Mouse (Mus musculus) kidney, embryonic 16.5 days (tissue): Measurements from ENCODE around the gene Csnk1g2. TPM values are rescaled to one million over a fixed set of nuclear protein-coding genes. Genes with fewer than 3 reads are reported as not detected.

ENCODE experiments used
- ATAC-seq: fragments of 200-750 bp; cut with Nextera tagmentation; 2 replicates; pipeline ENCODE4 v1.8.0; 2017; ENCODE audit warnings: moderate TSS enrichment; ENCODE audit not compliant: low FRiP score, low TSS enrichment
- H3K27ac ChIP-seq: fragments of 300-500 bp; sonication (generic); 2 replicates; pipeline ENCODE4 v1.5.1; 2014; ENCODE audit warnings: low read length
- H3K27me3 ChIP-seq: fragments of 300-500 bp; sonication (generic); 2 replicates; pipeline ENCODE4 v1.6.1; 2014; ENCODE audit warnings: low read length, control low read depth, mixed read lengths; ENCODE audit not compliant: insufficient read depth
- H3K36me3 ChIP-seq: fragments of 300-500 bp; sonication (generic); 2 replicates; pipeline ENCODE4 v1.6.1; 2014; ENCODE audit warnings: low read length, control low read depth, mixed read lengths; ENCODE audit not compliant: insufficient read depth
- H3K4me1 ChIP-seq: fragments of 300-500 bp; sonication (generic); 2 replicates; pipeline ENCODE4 v1.6.1; 2014; ENCODE audit warnings: low read length, control low read depth, mixed read lengths; ENCODE audit not compliant: insufficient read depth
- H3K4me2 ChIP-seq: fragments of 300-500 bp; sonication (generic); replicated peaks from 2 replicates; pipeline ENCODE4 v1.6.1; 2014; ENCODE audit warnings: low read depth, low read length
- H3K4me3 ChIP-seq: fragments of 300-500 bp; sonication (generic); 2 replicates; pipeline ENCODE4 v1.5.1; 2014; ENCODE audit warnings: mild to moderate bottlenecking, low read length
- H3K9ac ChIP-seq: fragments of 300-500 bp; sonication (generic); replicated peaks from 2 replicates; pipeline ENCODE4 v1.6.1; 2014; ENCODE audit warnings: low read length
- H3K9me3 ChIP-seq: fragments of 300-500 bp; sonication (generic); 2 replicates; pipeline ENCODE4 v1.6.1; 2016; ENCODE audit warnings: low read length, control low read depth
- WGBS: fragments of 180-500 bp; shearing (Covaris S2); extraction: QIAGEN DNeasy Blood & Tissue Kit; methylation state at CpG from one replicate; pipeline ENCODE4 v1.1.7; 2014; 5-methylcytosine and 5-hydroxymethylcytosine counted together
- polyA plus RNA-seq: library from polyadenylated mRNA; unstranded; fragments of >200 nt; fragmentation: Nextera tagmentation; extraction: Ambion mirVana; gene quantifications from 2 replicates; pipeline ENCODE4 v1.2.1, GENCODE M21; 2015

The Csnk1g2 gene
- polyA plus RNA-seq, 1 experiment from 2014 or later, result 93.6 TPM

DNA sequence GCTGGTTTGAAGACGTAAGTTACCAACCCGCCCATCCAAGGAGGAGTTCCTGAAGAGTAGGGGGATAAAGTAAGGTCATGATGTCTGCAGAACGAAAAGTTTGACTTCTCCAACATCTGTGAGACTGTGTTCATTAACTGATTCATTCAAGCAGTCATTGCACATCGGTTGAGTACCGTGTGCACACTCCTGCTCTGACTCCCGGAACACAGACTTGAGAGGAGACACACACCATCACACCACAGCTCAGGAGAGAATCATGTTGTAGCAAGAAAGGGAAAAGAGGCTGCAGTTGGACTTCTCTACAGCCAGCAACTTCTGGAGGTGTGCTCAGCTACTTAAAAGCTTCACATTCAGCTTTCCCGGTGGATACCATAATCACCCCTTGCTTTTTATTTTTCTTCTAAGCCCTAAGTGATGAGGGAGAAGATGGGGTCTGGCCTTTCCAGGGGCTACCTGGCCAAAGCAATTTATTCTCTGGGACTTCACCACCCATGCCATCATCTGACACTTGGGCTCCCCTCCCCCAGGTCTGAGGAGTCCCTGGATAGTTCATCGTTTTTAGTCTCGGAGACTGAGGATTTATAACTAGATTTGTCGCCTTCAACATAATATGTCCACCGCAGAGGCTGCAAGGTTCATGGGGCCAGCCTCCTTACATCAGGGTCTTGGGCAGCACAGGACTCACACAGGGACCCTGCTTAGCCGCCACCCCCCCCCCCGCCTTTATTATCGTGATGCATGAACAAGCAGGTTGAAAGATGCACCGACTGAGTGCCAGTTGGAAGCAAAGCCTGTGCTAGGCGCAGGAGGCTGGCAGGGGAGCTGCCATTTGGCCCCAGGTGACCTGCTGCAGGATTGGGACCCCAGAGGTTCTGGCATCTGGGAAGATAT, 1.6 kb upstream of the Csnk1g2 start:
- Histone ChIP-seq H3K36me3 (no peaks in the 10 kb centered on the region), H3K9ac (peak overlapping the region; percentile 68), H3K4me1 (peaks cover 31% of the 10 kb centered on the region), H3K4me3 (peak overlapping the region; percentile 84), H3K9me3 (no peaks in the 10 kb centered on the region), H3K27ac (peak overlapping the region; percentile 98), H3K27me3 (no peaks in the 10 kb centered on the region), H3K4me2 (peak overlapping the region; percentile 82)
- 42% methylated on average over 16 of the region's 16 CpGs for WGBS
- no peak for ATAC-seq

DNA sequence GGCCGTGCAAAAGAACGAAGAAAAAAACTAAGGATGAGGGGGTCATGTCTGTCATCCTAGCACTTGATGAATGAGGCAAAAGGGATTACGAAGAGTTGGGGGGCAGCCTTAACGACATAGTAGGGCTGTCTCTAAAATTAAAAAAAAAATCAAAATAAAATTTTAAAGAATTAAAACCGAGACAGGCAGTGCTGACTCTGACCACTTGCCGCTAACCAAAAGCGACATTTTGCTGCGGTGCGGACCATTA, 1.0 kb upstream of the Csnk1g2 start:
- no peak for ATAC-seq
- H3K4me3 ChIP-seq, result peak overlapping the region; percentile 84
- peak overlapping the region; percentile 82 for H3K4me2 ChIP-seq
- under 1% methylated on average over 9 of the region's 9 CpGs for WGBS
- no peaks in the 10 kb centered on the region for H3K27me3 ChIP-seq
- H3K27ac ChIP-seq, result peak overlapping the region; percentile 98
- H3K36me3 ChIP-seq, result no peaks in the 10 kb centered on the region
- peaks cover 37% of the 10 kb centered on the region for H3K4me1 ChIP-seq
- no peaks in the 10 kb centered on the region for H3K9me3 ChIP-seq
- H3K9ac ChIP-seq, result peak overlapping the region; percentile 68

DNA sequence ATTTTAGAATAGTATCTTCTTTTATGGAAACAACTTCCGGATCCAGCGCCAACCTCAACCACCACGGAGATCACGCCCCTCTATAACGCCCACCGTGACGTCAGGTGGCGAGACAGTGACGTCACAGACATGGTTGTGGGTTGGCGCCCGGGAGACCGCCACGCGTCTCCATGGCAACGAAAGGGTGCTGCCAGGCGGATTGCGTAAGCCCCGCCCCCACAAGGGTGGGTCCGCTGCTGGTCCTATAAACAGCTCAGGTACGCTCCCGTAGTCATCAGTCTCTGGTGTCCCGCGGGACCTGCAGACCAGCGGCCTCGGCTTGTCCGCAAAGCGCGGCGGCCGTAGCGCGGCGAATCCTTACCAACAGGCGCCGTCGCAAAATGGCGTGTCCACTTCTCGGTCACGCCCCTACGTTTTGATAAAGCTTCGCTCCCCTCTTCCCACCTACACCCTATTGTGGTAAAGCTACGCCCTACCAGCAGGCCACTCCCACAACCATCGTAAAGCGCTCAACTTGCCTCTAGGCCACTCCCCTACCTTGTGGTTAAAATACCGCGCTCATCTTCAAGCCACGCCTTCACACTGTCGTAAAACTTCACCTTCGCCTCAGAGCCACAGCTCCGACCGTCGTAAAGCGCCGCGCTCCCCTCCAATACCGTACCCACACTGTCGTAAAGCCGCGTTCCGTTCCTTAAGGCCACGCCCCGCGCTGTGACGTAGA, 538 bp upstream of the Csnk1g2 start:
- WGBS, result under 1% methylated on average over 64 of the region's 64 CpGs
- H3K27me3 ChIP-seq, result no peaks in the 10 kb centered on the region
- H3K4me2 ChIP-seq, result peak overlapping the region; percentile 82
- peak overlapping the region; percentile 92 for H3K9ac ChIP-seq
- peak overlapping the region; percentile 84 for H3K4me3 ChIP-seq
- H3K4me1 ChIP-seq, result peaks cover 39% of the 10 kb centered on the region
- H3K36me3 ChIP-seq, result no peaks in the 10 kb centered on the region
- H3K27ac ChIP-seq, result peak overlapping the region; percentile 98
- peak; percentile 96 for ATAC-seq
- no peaks in the 10 kb centered on the region for H3K9me3 ChIP-seq

DNA sequence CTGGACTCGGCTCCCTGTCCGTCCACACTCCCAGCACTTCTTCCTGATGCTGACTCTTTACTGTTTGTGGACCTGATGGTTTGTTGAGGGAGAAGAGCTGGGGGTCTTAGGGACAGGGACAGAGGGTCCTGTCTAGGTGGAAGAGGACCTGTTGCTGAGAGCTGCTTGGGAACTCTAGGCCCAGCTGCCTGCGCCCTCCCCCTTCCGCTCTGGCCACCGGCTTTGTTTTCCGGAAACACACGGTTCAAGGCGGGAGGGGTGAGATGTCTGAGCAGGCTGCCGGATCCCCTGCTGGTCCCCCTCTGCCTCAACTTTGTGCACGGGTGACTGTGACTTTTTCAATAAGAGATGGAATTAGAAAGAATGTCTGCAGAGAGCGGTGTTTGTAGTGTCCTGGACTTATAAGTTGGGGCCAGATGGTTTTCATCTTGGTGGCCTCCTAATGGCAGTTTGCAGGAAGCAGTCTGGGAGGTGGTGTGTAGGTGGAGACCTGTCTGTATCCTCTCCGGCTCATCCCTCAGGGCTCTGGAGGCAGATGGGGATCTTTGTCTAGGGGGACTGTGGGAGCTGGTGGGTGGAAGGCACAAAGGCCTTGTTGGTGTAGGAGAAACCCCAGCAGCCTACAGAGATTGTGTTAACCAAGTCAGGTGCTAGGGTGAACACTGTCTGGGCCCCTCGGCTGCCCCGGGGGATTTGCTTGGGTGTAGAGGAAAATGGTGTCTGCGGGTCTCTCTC, 986 bp downstream of the Csnk1g2 start:
- H3K4me1 ChIP-seq, result peaks cover 54% of the 10 kb centered on the region
- H3K9ac ChIP-seq, result peak overlapping the region; percentile 92
- 10% methylated on average over 15 of the region's 15 CpGs for WGBS
- peak overlapping the region; percentile 81 for H3K4me2 ChIP-seq
- H3K27me3 ChIP-seq, result no peaks in the 10 kb centered on the region
- H3K27ac ChIP-seq, result peak overlapping the region; percentile 92
- ATAC-seq, result no peak
- no peaks in the 10 kb centered on the region for H3K9me3 ChIP-seq
- peak overlapping the region; percentile 84 for H3K4me3 ChIP-seq
- no peaks in the 10 kb centered on the region for H3K36me3 ChIP-seq

DNA sequence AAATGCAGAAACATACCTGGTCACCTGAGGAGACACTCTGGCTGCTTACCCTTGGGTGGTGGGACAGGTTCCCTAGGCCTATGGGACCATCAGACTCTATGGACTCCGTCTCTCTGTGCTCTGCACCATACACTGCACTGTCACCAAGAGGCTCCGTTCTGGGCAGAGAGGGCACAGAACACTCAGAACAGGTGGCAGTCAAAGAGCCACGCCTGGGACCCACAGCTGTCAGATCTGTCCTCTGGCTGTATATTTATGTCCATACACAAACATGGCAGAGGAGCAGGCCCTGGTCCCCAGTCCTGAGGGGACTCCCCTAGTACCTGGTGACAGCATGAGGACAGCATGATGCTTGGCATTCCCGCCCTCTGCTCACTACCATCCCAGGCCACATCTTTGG, 3.1 kb downstream of the Csnk1g2 start:
- Histone ChIP-seq H3K36me3 (no peaks in the 10 kb centered on the region), H3K9me3 (no peaks in the 10 kb centered on the region), H3K9ac (0 out of 2 replicates have a peak overlapping the region, but pooled peaks have one; percentile 16), H3K4me2 (no peak overlapping the region), H3K4me3 (no peak overlapping the region), H3K27ac (peak overlapping the region; percentile 29; the same call in 1 of the 2 replicates), H3K27me3 (no peaks in the 10 kb centered on the region), H3K4me1 (peaks cover 61% of the 10 kb centered on the region)
- WGBS, result 81% methylated on average over 4 of the region's 4 CpGs
- ATAC-seq, result no peak

DNA sequence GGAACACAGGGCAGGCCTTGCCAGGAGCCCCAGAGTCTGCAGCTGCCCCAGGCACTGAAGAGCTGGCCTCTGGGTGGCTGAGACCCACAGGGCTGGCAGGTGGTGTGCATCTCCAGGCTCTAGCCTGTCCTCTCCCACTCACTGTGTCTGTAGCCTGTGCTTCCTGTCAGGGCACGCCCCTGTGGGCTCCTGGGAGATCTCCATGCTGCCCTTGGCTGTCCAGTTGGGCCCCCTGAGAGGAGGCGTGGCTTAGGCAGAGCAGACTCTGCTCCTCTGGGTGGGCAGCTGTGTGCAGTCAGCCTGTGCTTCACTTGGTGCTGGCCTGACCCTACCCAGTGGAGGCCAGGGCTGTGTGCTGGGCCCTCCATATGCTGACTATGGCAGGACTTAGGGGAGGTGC, 5.0 kb downstream of the Csnk1g2 start:
- Histone ChIP-seq H3K9ac (peak overlapping the region; percentile 5; the same call in 1 of the 2 replicates), H3K27me3 (no peaks in the 10 kb centered on the region), H3K36me3 (0 out of 2 replicates have a peak, but pooled peaks cover 3% of the 10 kb centered on the region), H3K4me2 (no peak overlapping the region), H3K4me3 (no peak overlapping the region), H3K9me3 (no peaks in the 10 kb centered on the region), H3K27ac (peak overlapping the region; percentile 85), H3K4me1 (peaks cover 55% of the 10 kb centered on the region)
- WGBS, result 11% methylated on average over 2 of the region's 2 CpGs
- peak; percentile 91 for ATAC-seq

DNA sequence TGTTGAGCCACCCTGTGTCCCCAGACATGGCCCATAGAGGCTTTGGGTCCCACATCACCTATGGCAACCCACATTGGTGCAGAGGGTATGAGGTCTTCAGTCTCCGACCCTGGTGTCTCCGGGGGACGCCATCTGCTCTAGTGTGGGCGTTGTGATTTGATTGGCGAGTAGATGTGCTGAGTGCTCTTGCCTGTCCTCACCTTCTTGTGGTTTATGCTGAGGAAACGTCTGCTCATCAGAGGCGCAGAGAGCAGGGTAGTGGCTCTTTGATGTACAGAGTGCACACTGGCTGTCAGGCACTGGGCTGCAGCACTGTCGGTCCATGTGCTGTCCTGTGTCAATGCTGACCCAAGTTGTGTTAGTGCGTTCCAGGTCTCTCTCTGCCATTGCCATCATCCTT, 6.3 kb downstream of the Csnk1g2 start:
- H3K27me3 ChIP-seq, result no peaks in the 10 kb centered on the region
- H3K27ac ChIP-seq, result no peak overlapping the region
- ATAC-seq, result no peak
- H3K9ac ChIP-seq, result no peak overlapping the region
- H3K4me1 ChIP-seq, result peaks cover 51% of the 10 kb centered on the region
- 79% methylated on average over 9 of the region's 9 CpGs for WGBS
- no peak overlapping the region for H3K4me3 ChIP-seq
- no peaks in the 10 kb centered on the region for H3K9me3 ChIP-seq
- peaks cover 4% of the 10 kb centered on the region; the same call in 1 of the 2 replicates for H3K36me3 ChIP-seq
- no peak overlapping the region for H3K4me2 ChIP-seq

DNA sequence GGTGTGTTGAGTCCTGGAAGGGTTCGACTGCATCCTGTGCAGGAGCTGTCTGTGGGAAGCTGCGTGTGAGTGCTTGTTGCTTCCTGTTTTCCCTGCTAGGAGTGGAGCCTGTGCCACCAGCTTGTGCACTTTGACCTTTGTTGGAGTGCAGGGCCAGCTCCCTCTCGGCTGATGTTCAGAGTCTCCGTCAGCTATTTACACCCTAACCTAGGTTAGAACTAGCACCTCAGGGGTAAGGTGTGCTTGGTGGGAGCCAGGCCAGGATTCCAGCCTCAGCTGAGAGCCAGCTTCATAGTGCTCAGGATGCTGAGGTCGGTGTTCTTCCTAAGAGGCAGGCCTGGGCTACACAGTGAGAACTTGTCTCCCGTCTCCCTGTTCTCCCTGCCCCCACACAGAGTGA, 12.7 kb downstream of the Csnk1g2 start:
- Histone ChIP-seq H3K4me3 (no peak overlapping the region), H3K36me3 (peaks cover 65% of the 10 kb centered on the region), H3K4me1 (no peaks in the 10 kb centered on the region), H3K9ac (no peak overlapping the region), H3K27me3 (no peaks in the 10 kb centered on the region), H3K4me2 (no peak overlapping the region), H3K9me3 (no peaks in the 10 kb centered on the region), H3K27ac (no peak overlapping the region)
- no peak for ATAC-seq
- WGBS, result 74% methylated on average over 6 of the region's 6 CpGs

DNA sequence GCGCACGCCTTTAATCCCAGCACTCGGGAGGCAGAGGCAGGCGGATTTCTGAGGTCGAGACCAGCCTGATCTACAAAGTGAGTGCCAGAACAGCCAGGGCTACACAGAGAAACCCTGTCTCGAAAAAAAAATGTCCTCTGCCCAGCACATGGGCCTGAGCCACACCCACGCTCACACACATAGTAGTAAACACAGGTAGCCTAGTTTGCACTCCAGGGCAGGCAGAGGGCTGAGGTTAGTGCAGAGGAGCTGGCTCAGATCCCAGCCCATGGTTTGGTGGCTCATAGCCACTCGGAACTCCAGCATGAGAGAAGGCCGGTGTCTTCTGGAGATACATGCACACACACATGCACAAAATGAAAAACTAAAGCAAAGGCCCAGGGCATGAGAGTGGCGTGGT, 24.3 kb downstream of the Csnk1g2 start:
- ATAC-seq, result no peak
- Histone ChIP-seq H3K4me3 (no peak overlapping the region), H3K9ac (no peak overlapping the region), H3K27me3 (no peaks in the 10 kb centered on the region), H3K4me1 (no peaks in the 10 kb centered on the region), H3K4me2 (no peak overlapping the region), H3K9me3 (no peaks in the 10 kb centered on the region), H3K27ac (no peak overlapping the region), H3K36me3 (peaks cover 56% of the 10 kb centered on the region)
- WGBS, result 92% methylated on average over 10 of the region's 10 CpGs
